Mouse (Mus musculus) forebrain, embryonic 10.5 days (tissue): ENCODE results near the gene Itgb1. TPM values are rescaled to one million over a fixed set of nuclear protein-coding genes. Genes with fewer than 3 reads are reported as not detected.

Experiments used
- DNase-seq: peaks from one replicate; pipeline ENCODE4 v3.0.0-alpha.2; 2017; ENCODE audit warnings: low spot score; ENCODE audit errors: extremely low spot score
- H3K27ac ChIP-seq: fragments of 300-500 bp; sonication (generic); 2 replicates; pipeline ENCODE4 v1.5.1; 2016; ENCODE audit warnings: mild to moderate bottlenecking
- H3K27me3 ChIP-seq: fragments of 300-500 bp; sonication (generic); 2 replicates; pipeline ENCODE4 v1.6.1; 2016; ENCODE audit warnings: mild to moderate bottlenecking; ENCODE audit not compliant: poor library complexity, severe bottlenecking
- H3K36me3 ChIP-seq: fragments of 300-500 bp; sonication (generic); replicated peaks from 2 replicates; pipeline ENCODE4 v1.6.1; 2016; ENCODE audit warnings: mild to moderate bottlenecking, moderate library complexity
- H3K4me1 ChIP-seq: fragments of 300-500 bp; sonication (generic); 2 replicates; pipeline ENCODE4 v1.6.1; 2016
- H3K4me3 ChIP-seq: fragments of 300-500 bp; sonication (generic); 2 replicates; pipeline ENCODE4 v1.5.1; 2016; ENCODE audit warnings: mild to moderate bottlenecking, moderate library complexity
- H3K9me3 ChIP-seq: fragments of 300-500 bp; sonication (generic); 2 replicates; pipeline ENCODE4 v1.6.1; 2016; ENCODE audit warnings: mild to moderate bottlenecking, moderate library complexity
- WGBS: fragments of 180-500 bp; shearing (Covaris S2); methylation state at CpG from one replicate; pipeline ENCODE4 v1.1.7; 2016; 5-methylcytosine and 5-hydroxymethylcytosine counted together
- polyA plus RNA-seq: library from polyadenylated mRNA; unstranded; fragments of >200 nt; fragmentation: Nextera tagmentation; extraction: Ambion mirVana; gene quantifications from 2 replicates; pipeline ENCODE4 v1.2.1, GENCODE M21; 2016

Gene Itgb1
- 106 and 113 TPM in 2 replicates for polyA plus RNA-seq

DNA sequence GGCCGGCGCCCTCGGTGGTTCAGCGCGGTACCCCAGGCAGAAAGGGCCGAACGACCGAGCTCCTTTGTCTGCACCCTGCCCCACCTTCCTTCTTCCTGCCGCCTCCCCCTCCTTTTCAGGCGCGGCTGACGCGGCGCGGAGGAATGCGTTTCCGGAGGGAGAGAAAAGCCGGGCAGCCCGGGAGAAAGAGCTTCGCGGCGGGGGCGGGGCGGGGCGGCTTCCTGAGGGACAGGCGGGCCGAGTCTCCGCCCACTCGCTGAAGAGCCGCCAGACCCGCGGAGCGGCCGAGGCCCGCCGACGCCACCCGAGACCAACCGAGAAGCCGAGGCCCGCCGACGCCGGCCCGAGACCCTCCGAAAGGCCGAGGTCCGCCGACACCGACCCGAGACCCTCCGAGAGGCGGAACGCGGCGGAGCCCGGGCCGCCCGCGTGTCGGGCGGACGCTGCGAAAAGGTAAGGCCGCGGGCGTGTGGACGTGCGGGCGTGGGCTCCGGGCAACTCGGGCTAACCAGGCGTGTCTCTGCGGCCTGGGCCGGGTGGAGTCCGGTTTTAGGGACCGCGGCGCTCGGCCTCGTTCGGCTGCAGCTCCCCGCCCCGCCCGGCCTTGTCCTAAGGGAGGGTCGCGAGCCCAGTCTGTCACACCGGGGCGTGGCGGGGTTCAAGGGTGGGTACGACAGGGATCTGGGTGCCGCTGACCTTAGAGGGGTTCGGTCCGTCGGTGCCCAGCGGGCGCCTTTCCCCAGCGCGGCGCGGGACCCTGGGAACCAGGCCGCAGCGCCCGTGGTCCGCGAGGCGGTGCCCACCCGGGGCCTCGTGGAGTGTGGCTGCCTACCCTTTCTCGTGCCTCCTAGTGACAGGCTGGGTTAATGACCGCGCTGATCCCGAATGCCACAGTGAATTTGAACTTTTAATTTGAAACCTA, at the start of gene Itgb1:
Itgb1 (plus strand) TSS at position 148 of the 922 bp plus-strand sequence.
- Histone ChIP-seq H3K4me3 (peak within 1 kb of the TSS; percentile 89), H3K4me1 (peaks cover 31% of the 10 kb centered on the region), H3K36me3 (no peaks in the 10 kb centered on the region), H3K9me3 (no peaks in the 10 kb centered on the region), H3K27me3 (no peaks in the 10 kb centered on the region), H3K27ac (peak within 1 kb of the TSS; percentile 100)
- peak; percentile 95 for DNase-seq
- WGBS = under 1% methylated on average over 112 of the region's 113 CpGs

DNA sequence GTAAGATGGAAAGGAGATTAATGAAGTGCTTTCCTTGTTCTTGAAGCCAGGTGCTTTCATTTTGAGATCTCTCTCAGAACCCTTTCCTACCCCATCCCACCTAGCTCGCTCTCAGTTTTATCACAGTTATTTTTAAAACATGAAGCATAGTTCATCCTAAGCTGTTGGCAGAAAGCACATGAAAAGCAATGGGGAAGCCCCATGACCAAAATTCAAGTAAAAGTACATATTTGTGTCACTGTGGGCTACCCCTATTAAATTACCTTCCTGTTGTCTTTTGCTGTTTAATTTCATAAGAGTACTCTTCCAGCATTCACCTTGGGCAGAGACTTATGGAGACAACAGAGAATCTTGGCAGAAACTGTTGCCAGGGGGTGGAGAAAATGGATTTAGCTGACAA, 42.4 kb upstream of the Itgb1 start:
- DNase-seq = no peak
- Histone ChIP-seq H3K27me3 (no peaks in the 10 kb centered on the region), H3K36me3 (no peaks in the 10 kb centered on the region), H3K4me1 (no peaks in the 10 kb centered on the region), H3K9me3 (no peaks in the 10 kb centered on the region), H3K4me3 (no peak overlapping the region), H3K27ac (no peak overlapping the region)
- WGBS = 89% methylated on average over 1 of the region's 1 CpGs

GRCm38 (mm10) chr8:128645452-128645851, 40.0 kb upstream of the Itgb1 start:
- Histone ChIP-seq H3K27me3 (no peaks in the 10 kb centered on the region), H3K27ac (no peak overlapping the region), H3K4me3 (no peak overlapping the region), H3K36me3 (no peaks in the 10 kb centered on the region), H3K9me3 (no peaks in the 10 kb centered on the region), H3K4me1 (no peaks in the 10 kb centered on the region)
- DNase-seq = no peak

GRCm38 (mm10) chr8:128646456-128646855, 39.0 kb upstream of the Itgb1 start:
- Histone ChIP-seq H3K4me1 (no peaks in the 10 kb centered on the region), H3K27me3 (no peaks in the 10 kb centered on the region), H3K9me3 (no peaks in the 10 kb centered on the region), H3K36me3 (no peaks in the 10 kb centered on the region), H3K27ac (no peak overlapping the region), H3K4me3 (no peak overlapping the region)
- WGBS = 81% methylated on average over 5 of the region's 5 CpGs
- DNase-seq = no peak

GRCm38 (mm10) chr8:128648071-128648470, 37.4 kb upstream of the Itgb1 start:
- Histone ChIP-seq H3K27me3 (no peaks in the 10 kb centered on the region), H3K36me3 (no peaks in the 10 kb centered on the region), H3K4me3 (no peak overlapping the region), H3K4me1 (no peaks in the 10 kb centered on the region), H3K27ac (no peak overlapping the region), H3K9me3 (no peaks in the 10 kb centered on the region)
- no peak for DNase-seq

- Histone ChIP-seq H3K27me3 (no peaks in the 10 kb centered on the region), H3K4me1 (peaks cover 21% of the 10 kb centered on the region), H3K4me3 (no peak overlapping the region), H3K9me3 (no peaks in the 10 kb centered on the region), H3K36me3 (no peaks in the 10 kb centered on the region), H3K27ac (no peak overlapping the region)
- no peak for DNase-seq
- WGBS = 90% methylated on average over 2 of the region's 2 CpGs
Observed at GRCm38 (mm10) chr8:128650331-128650855, 35.1 kb upstream of the Itgb1 start.

DNA sequence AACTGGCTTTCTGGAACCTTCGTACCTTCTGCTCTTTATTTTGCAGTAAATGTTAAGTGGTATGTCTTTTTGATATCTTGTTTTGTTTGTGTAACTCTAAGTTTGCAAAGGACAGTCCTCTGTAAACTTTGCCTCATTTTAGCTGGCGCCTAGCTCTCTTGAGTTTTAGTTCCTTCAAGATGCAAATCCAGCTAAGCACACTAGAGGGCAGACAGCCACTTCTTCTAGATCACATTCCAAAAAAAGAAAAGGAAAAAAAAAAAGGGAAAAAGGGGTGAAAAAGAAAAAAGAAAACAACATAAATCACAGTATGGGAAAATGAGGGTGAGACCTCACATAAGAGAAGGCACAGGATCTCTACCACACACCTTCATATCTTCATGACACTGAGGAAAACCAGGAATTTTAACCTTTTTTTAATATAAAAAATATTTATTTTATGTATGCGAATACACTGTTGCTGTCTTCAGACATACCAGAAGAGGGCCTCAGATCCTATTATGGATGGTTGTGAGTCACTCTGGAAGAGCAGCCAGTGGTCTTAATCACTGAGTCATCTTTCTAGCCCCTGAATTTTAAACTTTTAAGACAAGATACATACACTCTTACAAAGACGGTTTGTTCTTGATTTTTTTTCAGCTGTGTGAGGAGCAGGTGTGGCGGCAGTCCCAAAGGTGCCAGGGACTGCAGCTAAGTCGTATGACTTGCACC, 32.9 kb upstream of the Itgb1 start:
- H3K4me1 ChIP-seq = peaks cover 21% of the 10 kb centered on the region
- no peaks in the 10 kb centered on the region for H3K36me3 ChIP-seq
- DNase-seq = no peak
- no peak overlapping the region for H3K4me3 ChIP-seq
- H3K27ac ChIP-seq = no peak overlapping the region
- no peaks in the 10 kb centered on the region for H3K9me3 ChIP-seq
- WGBS = 48% methylated on average over 6 of the region's 6 CpGs
- H3K27me3 ChIP-seq = no peaks in the 10 kb centered on the region

- DNase-seq = no peak
- Histone ChIP-seq H3K4me3 (peak overlapping the region; percentile 42), H3K36me3 (no peaks in the 10 kb centered on the region), H3K27me3 (no peaks in the 10 kb centered on the region), H3K9me3 (no peaks in the 10 kb centered on the region; the same call in 1 of the 2 replicates), H3K4me1 (peaks cover 21% of the 10 kb centered on the region), H3K27ac (peak overlapping the region; percentile 80)
- WGBS = 35% methylated on average over 5 of the region's 5 CpGs
Observed at GRCm38 (mm10) chr8:128653642-128654364, 31.7 kb upstream of the Itgb1 start.

DNA sequence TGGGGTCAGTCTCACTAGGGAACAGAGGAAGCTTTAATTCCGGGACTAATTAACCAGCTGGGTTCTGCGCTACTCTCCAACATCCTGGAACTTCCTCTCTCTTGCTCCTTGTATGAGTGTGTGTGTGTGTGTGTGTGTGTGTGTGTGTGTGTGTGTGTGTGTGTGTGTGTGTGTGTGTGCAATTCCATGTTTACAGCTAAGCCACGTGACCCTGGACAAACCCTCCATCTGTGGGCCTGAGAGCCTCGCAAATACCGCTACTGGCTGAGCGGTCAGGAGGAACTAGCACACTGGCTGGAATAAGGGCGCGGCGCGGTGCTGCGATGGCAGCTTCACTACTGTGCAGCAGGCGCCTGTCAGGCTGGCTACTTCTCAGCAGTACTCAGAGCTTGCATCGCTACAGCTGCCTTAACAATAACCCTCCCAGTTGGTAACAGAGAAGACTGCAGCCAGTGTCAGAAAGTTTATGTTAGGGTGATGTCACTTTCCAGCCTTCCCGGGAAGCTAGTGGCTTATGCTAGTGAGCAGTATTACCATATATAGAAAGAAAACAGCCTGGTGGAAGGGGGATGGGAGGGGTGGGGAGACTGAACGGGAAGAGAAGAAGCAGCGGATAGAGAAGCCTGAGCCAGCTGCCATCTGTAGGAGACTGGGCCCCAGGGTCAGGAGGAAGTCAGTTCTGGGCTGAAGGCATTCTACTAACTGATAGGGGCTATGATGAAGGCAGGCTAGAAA, 30.9 kb upstream of the Itgb1 start:
- WGBS = 3% methylated on average over 16 of the region's 16 CpGs
- Histone ChIP-seq H3K27me3 (no peaks in the 10 kb centered on the region), H3K4me3 (peak overlapping the region; percentile 42), H3K9me3 (no peaks in the 10 kb centered on the region; the same call in 1 of the 2 replicates), H3K27ac (peak overlapping the region; percentile 80), H3K4me1 (peaks cover 21% of the 10 kb centered on the region), H3K36me3 (no peaks in the 10 kb centered on the region)
- peak; percentile 68 for DNase-seq

DNA sequence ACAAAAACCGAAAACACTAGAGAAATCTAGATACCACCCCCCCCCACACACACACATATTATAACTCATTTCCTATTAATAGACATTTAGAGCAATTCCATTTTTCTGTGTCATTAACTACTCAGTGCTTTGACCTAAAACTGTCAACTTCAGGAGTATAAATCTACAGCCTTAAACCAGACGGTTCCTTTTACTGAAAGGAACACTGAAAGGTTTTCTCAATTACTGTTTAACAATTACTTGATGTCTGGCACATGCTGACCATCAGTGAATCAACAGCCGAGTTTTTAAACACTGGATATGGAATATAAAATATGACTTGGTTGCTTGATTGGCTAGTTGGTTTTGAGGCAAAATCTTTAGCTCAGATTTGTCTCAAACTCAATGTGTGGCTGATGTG, 23.3 kb upstream of the Itgb1 start:
- Histone ChIP-seq H3K9me3 (no peaks in the 10 kb centered on the region; the same call in 1 of the 2 replicates), H3K4me1 (no peaks in the 10 kb centered on the region), H3K27ac (no peak overlapping the region), H3K4me3 (no peak overlapping the region), H3K27me3 (no peaks in the 10 kb centered on the region), H3K36me3 (no peaks in the 10 kb centered on the region)
- DNase-seq = no peak
- 84% methylated on average over 3 of the region's 3 CpGs for WGBS

DNA sequence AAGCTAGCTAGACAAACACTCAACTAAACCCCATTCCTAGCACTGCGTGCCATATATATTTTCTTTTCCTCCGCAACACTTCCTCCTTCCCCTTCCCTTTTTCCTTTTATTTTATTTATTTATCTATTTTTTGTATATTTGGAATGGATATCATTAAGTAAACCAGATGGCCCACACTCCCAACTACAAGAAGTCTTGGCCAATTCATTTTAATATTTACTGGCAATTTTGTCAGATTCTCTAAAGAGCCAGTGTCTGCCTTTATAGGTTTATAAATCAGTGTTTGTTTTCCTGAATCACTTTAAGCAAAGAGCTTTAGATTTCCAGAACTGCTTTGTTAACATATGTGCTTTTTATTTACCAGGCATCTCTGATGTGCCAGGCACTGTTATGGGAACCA, 22.8 kb upstream of the Itgb1 start:
- Histone ChIP-seq H3K27me3 (no peaks in the 10 kb centered on the region), H3K9me3 (no peaks in the 10 kb centered on the region; the same call in 1 of the 2 replicates), H3K36me3 (no peaks in the 10 kb centered on the region), H3K4me1 (no peaks in the 10 kb centered on the region), H3K4me3 (no peak overlapping the region), H3K27ac (no peak overlapping the region)
- DNase-seq = no peak
- WGBS = 98% methylated on average over 2 of the region's 2 CpGs

- 81% methylated on average over 2 of the region's 2 CpGs for WGBS
- H3K27me3 ChIP-seq = no peaks in the 10 kb centered on the region
- DNase-seq = no peak
Observed at GRCm38 (mm10) chr8:128663106-128663505, 22.3 kb upstream of the Itgb1 start.

More at GRCm38 (mm10) chr8:128663106-128663505, 22.3 kb upstream of the Itgb1 start:
- Histone ChIP-seq H3K36me3 (no peaks in the 10 kb centered on the region), H3K27ac (no peak overlapping the region), H3K4me1 (no peaks in the 10 kb centered on the region), H3K9me3 (no peaks in the 10 kb centered on the region; the same call in 1 of the 2 replicates), H3K4me3 (no peak overlapping the region)
